Mouse (Mus musculus): Measurements from ENCODE around the gene C87414.
"Not testable (repeated sequence)": the region's sequence is repeated elsewhere in the genome, so short reads cannot be mapped to it uniquely, and the experiment has no call there.

The C87414 gene

GRCm38 (mm10) chr5:93671451-93671850 lies at the start of gene C87414:
Gene C87414 (minus strand): TSS chr5:93671551.
- DNase-seq (ENCODE audit: extremely low spot score): not testable (repeated sequence)

DNA sequence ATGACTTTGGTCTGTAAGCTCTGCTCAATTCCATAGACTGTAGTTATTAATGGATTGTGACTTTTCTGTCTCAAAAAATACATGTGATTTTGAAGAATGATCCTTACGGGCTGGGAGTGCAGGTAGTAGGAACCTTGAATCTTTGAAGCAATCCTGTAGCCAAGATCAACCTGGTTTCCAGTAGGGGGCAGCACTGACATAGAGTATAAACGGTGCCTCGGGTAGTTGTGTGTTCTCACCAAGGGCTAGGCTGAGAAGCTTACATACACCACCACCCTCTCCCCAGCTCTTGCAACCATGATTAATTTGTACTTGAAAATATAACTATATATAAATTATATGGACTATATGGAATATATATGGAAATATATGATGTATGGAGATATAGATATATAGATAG lies 13.3 kb upstream of the C87414 start:
- DNase-seq (ENCODE audit: extremely low spot score): not testable (repeated sequence)
